Mouse (Mus musculus) megakaryocyte-erythroid progenitor cell, adult 5-6 weeks (primary cell): ENCODE data around the gene Exd2. TPM values are rescaled to one million over a fixed set of nuclear protein-coding genes. Genes with fewer than 3 reads are reported as not detected.

ENCODE experiments used
- ATAC-seq: replicated peaks from 2 replicates; pipeline ENCODE4 v1.8.0; 2016; ENCODE audit warnings: mild to moderate bottlenecking, inconsistent platforms; ENCODE audit not compliant: severe bottlenecking, poor library complexity, low FRiP score, low TSS enrichment
- total RNA-seq, 2 experiments: library from RNA; stranded (forward) in 1 of 2; stranded (reverse) in 1 of 2; fragments of 200-1000, 215-1000 nt in 1 of 2; fragments of >200 nt in 1 of 2; fragmentation: Nextera tagmentation in 1 of 2; gene quantifications; 2 replicates each; pipeline ENCODE4 v1.2.3; 2014 to 2017

The Exd2 gene
- total RNA-seq, 2 experiments from 2014 or later = 11.0 to 22.3 TPM

DNA sequence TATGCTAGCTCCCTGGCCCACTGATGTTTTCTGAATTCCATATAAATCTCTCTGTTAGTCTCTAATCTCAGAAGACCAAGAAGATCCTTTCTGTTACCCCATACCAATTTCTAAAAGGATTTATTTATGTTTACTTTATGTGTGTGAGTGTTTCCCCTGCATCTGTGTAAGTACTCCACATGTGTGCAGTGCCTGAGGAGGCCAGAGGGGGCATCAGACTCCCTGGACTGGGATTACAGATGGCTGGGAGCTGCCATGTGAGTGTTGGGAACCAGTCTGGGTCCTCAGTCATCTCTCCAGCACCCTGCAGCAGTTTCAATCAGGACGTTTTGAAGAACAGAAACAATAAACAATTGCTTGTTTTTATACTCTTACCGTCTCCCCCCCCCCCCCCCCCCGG lies 20.5 kb downstream of the Exd2 start:
- no peak for ATAC-seq

DNA sequence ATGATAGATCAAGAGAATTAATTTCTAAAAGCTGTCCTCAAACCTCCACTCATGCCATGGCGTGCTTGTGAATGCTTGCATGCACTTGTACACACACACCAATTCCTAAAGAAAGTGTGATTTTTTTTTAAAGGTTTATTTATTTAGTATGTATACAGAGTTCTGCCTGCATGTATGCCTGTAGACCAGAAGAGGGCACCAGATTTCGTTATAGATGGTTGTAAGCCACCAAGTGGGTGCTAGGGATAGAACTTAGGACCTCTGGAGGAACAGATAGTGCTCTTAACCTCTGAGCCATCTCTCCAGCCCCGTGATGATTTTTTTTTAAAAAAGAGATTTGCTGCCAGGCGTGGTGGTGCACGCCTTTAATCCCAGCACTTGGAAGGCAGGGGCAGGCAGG lies 30.4 kb downstream of the Exd2 start:
- ATAC-seq = no peak

DNA sequence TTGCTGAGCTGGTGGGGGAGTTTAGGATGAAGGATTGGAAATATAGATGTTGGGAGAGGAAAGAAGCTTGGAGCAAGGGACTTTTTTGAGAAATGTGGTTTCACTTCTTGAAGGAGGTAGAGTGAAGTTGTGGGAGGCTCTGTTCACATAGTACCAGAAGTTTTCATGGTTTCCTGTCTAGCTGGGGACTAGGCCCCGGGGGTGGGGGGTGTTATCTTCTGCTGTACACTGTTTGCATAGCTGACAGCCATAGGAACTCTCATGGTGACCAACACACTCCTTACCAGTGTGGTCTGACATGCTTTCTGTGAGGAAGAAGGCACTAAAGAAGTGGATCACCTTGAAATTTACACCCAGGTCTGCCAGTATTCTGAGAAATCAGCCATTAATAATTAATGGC lies 32.8 kb downstream of the Exd2 start:
- no peak for ATAC-seq

- no peak for ATAC-seq
Measured at GRCm38 (mm10) chr12:80498356-80498755, 35.5 kb downstream of the Exd2 start.

DNA sequence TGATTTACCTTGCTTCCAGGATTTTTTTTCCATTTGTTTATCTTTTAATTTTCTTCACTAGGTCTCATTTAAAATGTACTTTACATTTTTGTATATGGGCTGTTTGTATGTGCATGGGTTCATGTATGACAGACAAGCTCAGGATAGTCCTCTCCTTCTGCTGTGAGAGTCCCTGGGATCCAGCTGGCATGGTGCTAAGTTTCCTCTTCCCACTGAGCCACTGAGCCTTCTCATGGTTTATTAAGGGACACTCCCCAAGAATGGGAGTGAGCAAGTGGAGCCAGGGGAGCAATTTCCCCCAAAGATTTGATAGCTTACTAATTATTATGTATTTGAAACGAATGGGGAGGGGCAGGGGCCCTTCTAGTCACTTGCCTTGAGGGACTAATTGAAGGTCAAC lies 37.6 kb downstream of the Exd2 start:
- no peak for ATAC-seq

DNA sequence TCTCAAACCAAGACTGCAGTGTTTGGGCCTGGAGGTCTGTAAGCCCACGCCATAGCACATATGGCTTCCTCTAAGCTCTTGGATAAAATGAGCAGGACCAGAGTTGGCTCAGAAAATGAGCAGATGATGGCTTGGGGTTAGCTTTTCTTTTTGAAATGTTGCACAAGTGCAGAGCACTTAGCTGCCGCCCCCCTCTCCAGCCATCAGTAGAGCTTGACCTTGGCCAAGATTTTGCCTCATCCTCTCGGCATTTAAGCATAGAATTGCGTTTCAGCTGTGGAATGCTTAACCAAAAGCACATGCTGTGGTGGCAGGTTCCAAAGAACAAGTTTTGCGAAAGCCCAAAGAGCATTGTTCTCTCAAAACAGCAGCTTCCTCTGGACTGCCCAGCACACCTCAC lies 41.8 kb downstream of the Exd2 start:
- no peak for ATAC-seq

GRCm38 (mm10) chr12:80507041-80507745 lies 44.3 kb downstream of the Exd2 start:
- ATAC-seq = no peak

DNA sequence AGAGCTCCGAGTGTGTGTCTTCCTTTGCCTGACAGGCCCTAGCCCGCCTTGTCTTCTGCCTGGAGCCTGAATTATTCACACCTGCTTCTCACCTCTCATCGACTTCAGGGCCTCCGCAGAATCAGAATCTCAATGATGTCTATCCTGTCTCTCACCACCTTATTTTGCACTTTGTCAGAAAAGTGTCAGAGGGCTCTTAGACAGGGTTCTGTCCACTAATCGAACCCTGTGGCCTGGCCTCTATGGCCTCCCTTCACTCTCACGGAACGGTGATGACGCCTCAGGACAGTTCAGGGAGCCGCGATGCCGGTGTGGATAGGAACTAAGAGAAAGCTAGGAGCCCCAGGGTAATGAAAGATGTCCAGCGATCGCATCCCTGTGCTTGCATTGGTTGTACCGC lies 55.1 kb downstream of the Exd2 start, which contains the start of gene Galnt16:
Gene Galnt16 (plus strand): TSS at position 301 of the 400 bp plus-strand sequence.
- no peak for ATAC-seq

GRCm38 (mm10) chr12:80518393-80518756 lies 55.5 kb downstream of the Exd2 start:
- no peak for ATAC-seq

GRCm38 (mm10) chr12:80518757-80519620 lies 56.1 kb downstream of the Exd2 start:
- ATAC-seq = no peak

DNA sequence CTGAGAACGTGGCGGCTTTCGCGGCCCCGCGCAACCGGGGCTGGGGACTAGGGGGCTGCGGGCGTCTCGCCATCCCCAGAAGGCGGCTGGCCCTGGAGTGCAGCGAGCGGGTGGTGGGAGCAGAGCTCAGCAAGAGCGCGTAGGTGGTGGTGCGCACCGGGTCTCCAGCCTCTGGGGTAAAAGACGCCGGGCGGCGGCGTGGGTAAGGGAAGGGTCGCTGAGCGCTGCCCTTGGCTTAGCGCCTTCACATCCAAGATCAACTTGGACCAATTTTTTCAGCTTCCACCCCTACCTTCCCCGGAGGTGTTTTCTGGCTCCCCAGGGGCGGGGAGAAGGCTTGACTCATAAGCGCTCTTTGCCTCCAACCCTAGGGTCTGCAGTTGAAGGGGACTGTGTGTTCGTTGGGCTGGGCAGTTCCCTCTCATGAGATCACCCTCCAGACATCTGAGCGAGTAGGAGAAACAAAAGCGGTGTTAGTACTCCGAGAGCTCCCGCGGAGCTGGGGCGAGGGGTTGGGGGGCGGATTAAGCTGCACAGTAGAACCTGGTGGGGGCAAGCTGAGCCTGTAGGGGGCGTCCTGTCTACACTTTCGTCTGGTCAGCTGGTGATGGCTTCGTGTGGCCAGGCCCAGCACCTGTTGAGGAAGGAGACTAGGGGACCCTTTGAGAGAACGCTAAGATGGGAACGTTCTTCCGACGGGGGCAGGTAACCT lies 56.9 kb downstream of the Exd2 start:
- ATAC-seq = no peak

GRCm38 (mm10) chr12:80522006-80522405 lies 59.1 kb downstream of the Exd2 start:
- no peak for ATAC-seq

- no peak for ATAC-seq
Measured at GRCm38 (mm10) chr12:80524276-80524921, 61.5 kb downstream of the Exd2 start.

GRCm38 (mm10) chr12:80525513-80525912 lies 62.6 kb downstream of the Exd2 start:
- ATAC-seq = no peak

GRCm38 (mm10) chr12:80526511-80526910 lies 63.6 kb downstream of the Exd2 start:
- ATAC-seq = no peak

GRCm38 (mm10) chr12:80527727-80528389 lies 65.0 kb downstream of the Exd2 start:
- no peak for ATAC-seq

DNA sequence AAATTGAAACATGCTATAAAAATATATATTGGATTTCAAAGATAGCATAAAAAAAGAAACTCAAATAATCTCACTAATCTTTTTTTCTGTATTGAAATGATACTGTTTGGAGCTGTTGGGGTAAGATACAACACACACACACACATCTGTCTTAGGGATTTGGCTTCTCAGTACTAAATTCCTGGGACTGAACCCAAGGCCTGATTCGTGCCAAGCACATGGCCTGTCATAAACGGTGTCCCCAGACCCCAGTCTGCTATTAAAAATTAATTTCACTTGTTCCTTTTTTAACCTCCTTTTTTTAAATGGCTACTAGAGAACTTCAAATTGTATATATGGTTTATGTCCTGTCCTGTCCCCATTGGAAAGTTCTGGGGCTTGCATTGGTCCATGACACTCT lies 67.2 kb downstream of the Exd2 start:
- no peak for ATAC-seq

- ATAC-seq = no peak
Measured at GRCm38 (mm10) chr12:80530630-80531029, 67.7 kb downstream of the Exd2 start.

GRCm38 (mm10) chr12:80531585-80531984 lies 68.7 kb downstream of the Exd2 start:
- no peak for ATAC-seq
